Mouse (Mus musculus): Measurements from ENCODE around the gene Phex. TPM values are rescaled to one million over a fixed set of nuclear protein-coding genes. Genes with fewer than 3 reads are reported as not detected.

Gene Phex
- polyA plus RNA-seq (2014; fragmentation: Illumina TruSeq; extraction: RNeasy Lipid Tissue Mini Kit (QIAGEN cat#74804); ENCODE audit: low read depth, low replicate concordance) = not detected

DNA sequence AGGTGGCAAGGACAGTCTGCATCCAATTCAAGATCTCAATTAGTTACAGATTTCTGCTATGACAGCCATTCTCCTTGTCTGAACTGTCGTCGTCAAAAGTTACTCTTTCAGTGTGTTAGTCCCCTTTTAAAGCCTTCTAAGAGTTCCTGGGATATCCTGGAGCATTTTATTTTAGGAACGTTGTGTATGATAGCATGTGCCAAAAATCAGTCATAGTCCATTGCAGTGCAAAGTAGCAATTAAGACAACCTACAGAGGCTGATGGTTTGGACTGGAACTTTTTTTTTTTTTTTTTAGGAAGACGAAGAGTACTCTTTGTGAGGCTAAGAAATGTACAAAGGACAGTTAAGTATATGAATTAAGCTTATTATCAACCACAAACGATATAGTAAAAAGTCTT, at the start of gene Phex:
Gene Phex, minus strand, starts transcription at position 101 of the 400 bp plus-strand sequence.

Other genes with a start within 250 kb of the Phex start
- gene Sms, start 77.0 kb upstream of the Phex start, polyA plus RNA-seq (2014; fragmentation: Illumina TruSeq; extraction: RNeasy Lipid Tissue Mini Kit (QIAGEN cat#74804); ENCODE audit: low read depth, low replicate concordance) = 13.6 TPM
- 1.5 TPM for gene Yy2, start 153.7 kb upstream of the Phex start, polyA plus RNA-seq (2014; fragmentation: Illumina TruSeq; extraction: RNeasy Lipid Tissue Mini Kit (QIAGEN cat#74804); ENCODE audit: low read depth, low replicate concordance)
- 12.1 TPM for gene Mbtps2, start 183.4 kb upstream of the Phex start, polyA plus RNA-seq (2014; fragmentation: Illumina TruSeq; extraction: RNeasy Lipid Tissue Mini Kit (QIAGEN cat#74804); ENCODE audit: low read depth, low replicate concordance)

Measured in liver, adult 10 weeks (tissue).